Mouse (Mus musculus) CH12.LX (cell line): Measurements from ENCODE around the gene Ptma. TPM values are rescaled to one million over a fixed set of nuclear protein-coding genes. Genes with fewer than 3 reads are reported as not detected.

ENCODE experiments used
- DNase-seq: peaks from one replicate; pipeline ENCODE4 v3.0.0-alpha.2; 2013; ENCODE audit errors: extremely low read depth
- H3K27ac ChIP-seq: 2 replicates; pipeline ENCODE4 v1.5.1; 2012; ENCODE audit warnings: low read depth, mild to moderate bottlenecking, control low read depth, moderate library complexity; ENCODE audit not compliant: insufficient read depth
- H3K27me3 ChIP-seq: replicated peaks from 2 replicates; pipeline ENCODE3; 2012; ENCODE audit warnings: inconsistent platforms
- H3K36me3 ChIP-seq, 2 experiments: replicated peaks in 1 of 2; 2 replicates each; pipeline versions ENCODE3 to v1.6.1; 2012; ENCODE audit warnings: inconsistent platforms in 1 of 2, low read length in 1 of 2, mild to moderate bottlenecking in 1 of 2, mixed read lengths in 1 of 2, moderate library complexity in 1 of 2; ENCODE audit not compliant: control insufficient read depth in 1 of 2, insufficient read depth in 1 of 2
- H3K4me1 ChIP-seq, 2 experiments: 2 replicates each; pipeline ENCODE4 v1.6.1; 2012; ENCODE audit warnings: inconsistent platforms in 1 of 2, moderate library complexity in 1 of 2; ENCODE audit not compliant: insufficient read depth in 2 of 2, control insufficient read depth in 1 of 2
- H3K4me2 ChIP-seq: 2 replicates; pipeline ENCODE4 v1.6.1; 2012; ENCODE audit warnings: low read depth, mild to moderate bottlenecking, control low read depth; ENCODE audit not compliant: poor library complexity, insufficient read depth, severe bottlenecking
- H3K4me3 ChIP-seq, 3 experiments: fragments of 150-350 bp in 1 of 3; sonication (generic) in 1 of 3; replicated peaks in 1 of 3; 2 replicates each; pipeline versions ENCODE3 to v1.5.1; 2011 to 2012; ENCODE audit warnings: low read depth in 2 of 3, low read length in 2 of 3, mild to moderate bottlenecking in 2 of 3, moderate library complexity in 2 of 3, control low read depth in 1 of 3, improper control_type of control experiment in 1 of 3, inconsistent platforms in 1 of 3, mixed read lengths in 1 of 3; ENCODE audit not compliant: poor library complexity in 1 of 3
- H3K79me2 ChIP-seq: replicated peaks from 2 replicates; pipeline ENCODE4 v1.6.1; 2012; ENCODE audit warnings: mild to moderate bottlenecking, moderate library complexity; ENCODE audit not compliant: control insufficient read depth, poor library complexity, insufficient read depth, severe bottlenecking; ENCODE audit errors: extremely low read depth
- H3K9ac ChIP-seq: 2 replicates; pipeline ENCODE4 v1.6.1; 2012; ENCODE audit warnings: low read depth, mild to moderate bottlenecking, control low read depth, moderate library complexity; ENCODE audit not compliant: insufficient read depth
- H3K9me3 ChIP-seq: replicated peaks from 2 replicates; pipeline ENCODE3; 2012; ENCODE audit warnings: low read length, inconsistent platforms, mixed read lengths
- BHLHE40 ChIP-seq: IDR thresholded peaks from 2 replicates; pipeline ENCODE4 v1.6.1; 2011; ENCODE audit warnings: mild to moderate bottlenecking, low read depth, low read length, improper control_type of control experiment
- CHD1 ChIP-seq: IDR thresholded peaks from 2 replicates; pipeline ENCODE4 v1.6.1; 2012; ENCODE audit warnings: low read depth, low read length, improper control_type of control experiment, inconsistent platforms
- CHD2 ChIP-seq: IDR thresholded peaks from 2 replicates; pipeline ENCODE4 v1.6.1; 2011; ENCODE audit warnings: low read length, improper control_type of control experiment
- CTCF ChIP-seq, 2 experiments: IDR thresholded peaks in 1 of 2; conservative IDR thresholded peaks in 1 of 2; 2 replicates each; pipeline ENCODE4 v1.5.1; 2011 to 2012; ENCODE audit warnings: low read depth in 2 of 2, low read length in 2 of 2, improper control_type of control experiment in 1 of 2, inconsistent platforms in 1 of 2, mild to moderate bottlenecking in 1 of 2, moderate library complexity in 1 of 2
- IRF4 ChIP-seq: IDR thresholded peaks from 2 replicates; pipeline ENCODE4 v1.6.1; 2014; ENCODE audit warnings: low read depth, mild to moderate bottlenecking, inconsistent platforms, low read length, improper control_type of control experiment
- JUND ChIP-seq: conservative IDR thresholded peaks from 2 replicates; pipeline ENCODE4 v1.6.1; 2011; ENCODE audit warnings: low read depth, low read length, improper control_type of control experiment
- KAT2A ChIP-seq: IDR thresholded peaks from 2 replicates; pipeline ENCODE4 v1.6.1; 2012; ENCODE audit warnings: low read length, improper control_type of control experiment, inconsistent platforms; ENCODE audit not compliant: insufficient replicate concordance
- MAFK ChIP-seq: IDR thresholded peaks from 2 replicates; pipeline ENCODE4 v1.6.1; 2011; ENCODE audit warnings: low read length, improper control_type of control experiment; ENCODE audit not compliant: insufficient replicate concordance
- MEF2A ChIP-seq: IDR thresholded peaks from 2 replicates; pipeline ENCODE4 v1.6.1; 2014; ENCODE audit warnings: low read depth, mild to moderate bottlenecking, inconsistent platforms, low read length, improper control_type of control experiment, borderline replicate concordance
- MXI1 ChIP-seq: IDR thresholded peaks from 2 replicates; pipeline ENCODE4 v1.6.1; 2011; ENCODE audit warnings: mild to moderate bottlenecking, low read depth, low read length, improper control_type of control experiment
- RCOR1 ChIP-seq: conservative IDR thresholded peaks from 2 replicates; pipeline ENCODE4 v1.6.1; 2012; ENCODE audit warnings: low read depth, mild to moderate bottlenecking, inconsistent platforms, low read length, improper control_type of control experiment
- SIN3A ChIP-seq: IDR thresholded peaks from 2 replicates; pipeline ENCODE4 v1.6.1; 2012; ENCODE audit warnings: low read length, improper control_type of control experiment, inconsistent platforms
- SMC3 ChIP-seq: IDR thresholded peaks from 2 replicates; pipeline ENCODE4 v1.6.1; 2011; ENCODE audit warnings: low read depth, low read length, improper control_type of control experiment
- UBTF ChIP-seq: IDR thresholded peaks from 2 replicates; pipeline ENCODE4 v1.6.1; 2012; ENCODE audit warnings: low read depth, mild to moderate bottlenecking, inconsistent platforms, low read length, improper control_type of control experiment, moderate library complexity
- ZC3H11A ChIP-seq: IDR thresholded peaks from 2 replicates; pipeline ENCODE4 v1.6.1; 2012; ENCODE audit warnings: low read depth, mild to moderate bottlenecking, inconsistent platforms, low read length, improper control_type of control experiment
- ZKSCAN1 ChIP-seq: IDR thresholded peaks from 2 replicates; pipeline ENCODE4 v1.6.1; 2012; ENCODE audit warnings: low read depth, inconsistent platforms, low read length, improper control_type of control experiment, borderline replicate concordance
- ZNF384 ChIP-seq: IDR thresholded peaks from 2 replicates; pipeline ENCODE4 v1.6.1; 2012; ENCODE audit warnings: low read depth, low read length, improper control_type of control experiment, inconsistent platforms
- dilution Hi-C: fragments of 300-500 bp; cut with MboI; formaldehyde crosslinking; loops from 2 replicates; pipeline ENCODE4 v1.14.3; 2020; ENCODE audit warnings: low sequenced_read_pairs; ENCODE audit not compliant: extremely low pct_unique_long_range_greater_than_20kb, extremely low pct_ligation_motif_present
- in situ Hi-C: fragments of 300-500 bp; cut with MboI; formaldehyde crosslinking; loops from 3 replicates; pipeline ENCODE4 v1.14.3; 2019; ENCODE audit warnings: low sequenced_read_pairs, low pct_ligation_motif_present, low pct_unique_long_range_greater_than_20kb, mixed read lengths
- polyA plus RNA-seq: library from polyadenylated mRNA; unstranded; fragments of >175 nt; gene quantifications from 2 replicates; pipeline ENCODE4 v1.2.1, GENCODE M21; 2012; ENCODE audit warnings: low read depth; ENCODE audit not compliant: insufficient read length
- total RNA-seq, 2 experiments: library from RNA; depleted of rRNA; stranded (reverse); fragments of 300-350 nt in 1 of 2; fragments of >200 nt in 1 of 2; gene quantifications; 2 replicates each; pipeline ENCODE4 v1.2.3; 2012 to 2014

Ptma gene
- total and polyA plus RNA-seq, 3 experiments: 2,835 to 5,324 (median 5,084) TPM

DNA sequence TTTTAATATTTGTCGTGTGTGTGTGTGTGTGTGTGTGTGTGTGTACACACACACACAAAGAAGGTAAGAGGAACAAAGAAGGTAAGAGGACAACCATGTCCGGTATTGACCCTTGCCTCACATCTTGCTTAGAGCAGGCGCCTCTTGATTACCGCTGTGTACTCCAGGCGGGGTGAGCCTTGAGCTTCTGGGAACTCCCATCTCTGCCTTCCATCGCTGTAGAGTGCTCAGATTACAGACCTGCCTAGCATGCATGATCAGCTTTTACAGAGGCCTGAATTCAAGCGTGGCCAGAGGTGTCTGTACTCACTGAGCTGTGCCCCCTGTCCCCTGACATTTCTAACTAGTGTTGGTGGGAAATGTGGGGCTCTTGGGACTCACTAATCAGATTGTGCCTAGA lies 45.1 kb upstream of the Ptma start:
- dilution Hi-C loops: no loop called here
- H3K36me3 ChIP-seq: no peaks in the 10 kb centered on the region
- H3K9ac ChIP-seq: no peak overlapping the region
- H3K9me3 ChIP-seq: peaks cover 2% of the 10 kb centered on the region
- no peak overlapping the region for H3K27ac ChIP-seq
- H3K4me3 ChIP-seq: no peak overlapping the region
- peaks cover 2 to 27% of the 10 kb centered on the region in 2 experiments; a peak in 2 of 4 replicates for H3K4me1 ChIP-seq
- H3K4me2 ChIP-seq: no peak overlapping the region
- TF ChIP-seq IRF4: no peak
- no peak for TF ChIP-seq KAT2A
- TF ChIP-seq MXI1: no peak
- TF ChIP-seq CTCF (conservative IDR thresholded peaks at IDR 0.05 in 1 of 2, IDR thresholded peaks at IDR 0.05 in 1 of 2; ENCODE audit: low read depth in 2 of 2, low read length in 2 of 2): no peak
- TF ChIP-seq BHLHE40: no peak
- no peak for TF ChIP-seq MAFK
- TF ChIP-seq RCOR1: no peak
- no peak for TF ChIP-seq ZC3H11A
- TF ChIP-seq CHD2: no peak
- no peak for TF ChIP-seq UBTF
- no peak for TF ChIP-seq SMC3
- H3K79me2 ChIP-seq: no peaks in the 10 kb centered on the region
- no peaks in the 10 kb centered on the region for H3K27me3 ChIP-seq
- DNase-seq: no peak
- in situ Hi-C loops: no loop called here

DNA sequence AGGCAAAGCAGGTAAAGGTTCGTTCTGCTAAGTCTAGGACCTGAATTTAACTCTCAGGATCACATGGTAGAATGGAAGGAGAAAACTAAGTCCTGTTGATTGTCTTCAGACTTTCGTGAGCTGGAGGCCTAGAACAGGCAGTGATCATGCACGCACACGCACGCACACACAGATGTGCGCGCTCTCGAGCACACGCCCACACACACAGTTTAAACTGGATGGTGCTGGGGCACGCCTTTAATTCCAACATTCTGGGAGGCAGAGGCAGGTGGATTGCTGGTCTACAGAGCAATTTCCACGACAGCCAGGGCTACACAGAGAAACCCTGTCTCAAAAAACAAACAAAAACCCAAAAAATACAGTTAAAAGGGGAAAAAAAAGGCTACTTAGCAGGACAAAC lies 44.2 kb upstream of the Ptma start:
- DNase-seq: no peak
- Histone ChIP-seq H3K4me2 (no peak overlapping the region), H3K9ac (no peak overlapping the region), H3K27me3 (no peaks in the 10 kb centered on the region), H3K36me3 (no peaks in the 10 kb centered on the region), H3K4me3 (no peak overlapping the region), H3K9me3 (peaks cover 2% of the 10 kb centered on the region), H3K4me1 (peaks cover 2 to 26% of the 10 kb centered on the region in 2 experiments; a peak in 2 of 4 replicates), H3K79me2 (no peaks in the 10 kb centered on the region), H3K27ac (no peak overlapping the region)
- dilution Hi-C loops (no loop called here), in situ Hi-C loops (no loop called here)
- TF ChIP-seq SIN3A (no peak), ZKSCAN1 (no peak), ZNF384 (no peak), MEF2A (no peak), CHD1 (no peak), KAT2A (no peak), JUND (no peak)
